Mouse (Mus musculus): ENCODE data around the gene Coro2a. TPM values are rescaled to one million over a fixed set of nuclear protein-coding genes. Genes with fewer than 3 reads are reported as not detected.

Gene Coro2a
- polyA plus RNA-seq, 1 experiment from 2014 or later: 2.7 TPM

GRCm38 (mm10) chr4:46566931-46567671 is 34.9 kb downstream of the Coro2a start:
- Histone ChIP-seq H3K27me3 (no peaks in the 10 kb centered on the region), H3K4me2 (no peak overlapping the region), H3K9ac (no peak overlapping the region), H3K27ac (no peak overlapping the region), H3K9me3 (no peaks in the 10 kb centered on the region), H3K4me3 (no peak overlapping the region), H3K36me3 (no peaks in the 10 kb centered on the region), H3K4me1 (peaks cover 4% of the 10 kb centered on the region; the same call in 1 of the 2 replicates)
- 78% methylated on average over 8 of the region's 8 CpGs for WGBS
- no peak for ATAC-seq (ENCODE audit: insufficient number of reproducible peaks, insufficient read depth, low FRiP score, low TSS enrichment, low read depth)

- Histone ChIP-seq H3K4me3 (no peak overlapping the region), H3K4me1 (peaks cover 4% of the 10 kb centered on the region; the same call in 1 of the 2 replicates), H3K4me2 (no peak overlapping the region), H3K27me3 (no peaks in the 10 kb centered on the region), H3K9ac (no peak overlapping the region), H3K27ac (no peak overlapping the region), H3K36me3 (no peaks in the 10 kb centered on the region), H3K9me3 (no peaks in the 10 kb centered on the region)
- no peak for ATAC-seq (ENCODE audit: insufficient number of reproducible peaks, insufficient read depth, low FRiP score, low TSS enrichment, low read depth)
- WGBS: 80% methylated on average over 4 of the region's 4 CpGs
Observed at GRCm38 (mm10) chr4:46565393-46565955, 36.5 kb downstream of the Coro2a start.

GRCm38 (mm10) chr4:46564247-46564646 is 37.8 kb downstream of the Coro2a start:
- 90% methylated on average over 4 of the region's 4 CpGs for WGBS
- no peak for ATAC-seq (ENCODE audit: insufficient number of reproducible peaks, insufficient read depth, low FRiP score, low TSS enrichment, low read depth)

GRCm38 (mm10) chr4:46563847-46564246 is 38.2 kb downstream of the Coro2a start:
- no peak for ATAC-seq (ENCODE audit: insufficient number of reproducible peaks, insufficient read depth, low FRiP score, low TSS enrichment, low read depth)
- no peaks in the 10 kb centered on the region for H3K36me3 ChIP-seq
- H3K9ac ChIP-seq: no peak overlapping the region
- H3K4me1 ChIP-seq: peaks cover 4% of the 10 kb centered on the region; the same call in 1 of the 2 replicates
- H3K27me3 ChIP-seq: no peaks in the 10 kb centered on the region
- no peak overlapping the region for H3K4me3 ChIP-seq
- no peaks in the 10 kb centered on the region for H3K9me3 ChIP-seq
- WGBS: 71% methylated on average over 10 of the region's 10 CpGs
- H3K27ac ChIP-seq: no peak overlapping the region
- H3K4me2 ChIP-seq: no peak overlapping the region

More at GRCm38 (mm10) chr4:46564247-46564646, 37.8 kb downstream of the Coro2a start:
- Histone ChIP-seq H3K4me2 (no peak overlapping the region), H3K9me3 (no peaks in the 10 kb centered on the region), H3K4me3 (no peak overlapping the region), H3K27ac (no peak overlapping the region), H3K36me3 (no peaks in the 10 kb centered on the region), H3K27me3 (no peaks in the 10 kb centered on the region), H3K9ac (no peak overlapping the region), H3K4me1 (peaks cover 4% of the 10 kb centered on the region; the same call in 1 of the 2 replicates)

DNA sequence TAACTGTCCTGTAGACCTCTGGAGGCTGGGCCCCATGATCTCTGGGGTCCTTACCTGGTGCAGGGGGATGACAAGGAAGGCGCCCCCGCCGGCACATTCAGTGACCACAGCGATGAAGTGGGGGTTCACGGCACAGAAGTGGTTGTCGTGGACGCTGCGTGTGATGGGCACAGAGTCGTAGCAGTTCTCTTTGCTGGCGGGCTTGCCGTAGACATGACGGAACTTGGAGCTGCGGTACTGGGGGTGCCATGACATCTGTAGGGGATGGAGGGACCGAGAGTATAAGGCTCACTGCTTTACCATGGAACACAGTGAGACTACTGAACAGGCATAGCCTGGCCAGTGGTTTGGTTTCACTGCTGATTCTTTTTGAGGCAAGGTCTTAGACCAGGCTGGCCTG is 39.2 kb downstream of the Coro2a start:
- WGBS: 93% methylated on average over 14 of the region's 14 CpGs
- H3K4me2 ChIP-seq: no peak overlapping the region
- no peaks in the 10 kb centered on the region for H3K27me3 ChIP-seq
- no peaks in the 10 kb centered on the region for H3K36me3 ChIP-seq
- H3K9ac ChIP-seq: no peak overlapping the region
- no peak overlapping the region for H3K4me3 ChIP-seq
- H3K27ac ChIP-seq: no peak overlapping the region
- no peaks in the 10 kb centered on the region for H3K9me3 ChIP-seq
- H3K4me1 ChIP-seq: peaks cover 4% of the 10 kb centered on the region; the same call in 1 of the 2 replicates
- ATAC-seq (ENCODE audit: insufficient number of reproducible peaks, insufficient read depth, low FRiP score, low TSS enrichment, low read depth): no peak

- Histone ChIP-seq H3K4me2 (no peak overlapping the region), H3K27me3 (no peaks in the 10 kb centered on the region), H3K27ac (no peak overlapping the region), H3K36me3 (no peaks in the 10 kb centered on the region), H3K4me3 (no peak overlapping the region), H3K9me3 (no peaks in the 10 kb centered on the region), H3K9ac (no peak overlapping the region), H3K4me1 (peaks cover 4% of the 10 kb centered on the region; the same call in 1 of the 2 replicates)
- no peak for ATAC-seq (ENCODE audit: insufficient number of reproducible peaks, insufficient read depth, low FRiP score, low TSS enrichment, low read depth)
- WGBS: 70% methylated on average over 5 of the region's 5 CpGs
Observed at GRCm38 (mm10) chr4:46562037-46562436, 40.0 kb downstream of the Coro2a start.

DNA sequence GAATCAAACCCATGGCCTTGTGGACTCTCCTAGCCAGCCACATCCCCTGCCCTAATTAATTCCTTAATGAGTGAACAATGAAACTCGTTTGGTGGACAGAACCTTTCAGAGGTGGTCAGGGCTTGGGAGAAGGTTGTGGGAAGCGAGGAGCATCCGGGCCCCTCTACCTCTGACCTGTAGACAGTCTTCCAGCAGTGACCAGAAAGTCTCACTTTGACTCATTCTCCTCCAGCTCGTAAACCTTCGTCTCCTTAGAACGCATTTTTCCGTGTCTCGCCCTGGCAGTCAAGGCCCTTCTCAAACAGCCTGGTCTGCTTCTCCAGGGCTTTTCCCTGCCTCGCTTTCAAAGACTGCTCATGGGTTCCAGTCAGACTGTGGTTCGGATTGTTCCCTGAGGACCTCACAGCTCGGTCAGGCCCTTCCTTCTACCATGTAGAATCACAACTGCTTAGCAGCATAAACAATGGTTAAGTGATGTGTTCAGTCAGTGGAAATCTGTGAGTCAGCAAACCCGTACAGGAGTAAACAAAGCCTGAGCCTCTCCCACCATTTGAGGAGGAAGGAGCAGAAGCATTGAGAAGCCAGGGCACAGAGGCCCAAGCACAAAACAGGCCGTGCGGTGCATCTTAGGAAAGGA is 41.8 kb downstream of the Coro2a start:
- Histone ChIP-seq H3K27ac (no peak overlapping the region), H3K4me3 (no peak overlapping the region), H3K36me3 (no peaks in the 10 kb centered on the region), H3K9ac (no peak overlapping the region), H3K9me3 (no peaks in the 10 kb centered on the region), H3K4me2 (no peak overlapping the region), H3K4me1 (peaks cover under 1% of the 10 kb centered on the region; the same call in 1 of the 2 replicates), H3K27me3 (no peaks in the 10 kb centered on the region)
- WGBS: 84% methylated on average over 14 of the region's 14 CpGs
- ATAC-seq (ENCODE audit: insufficient number of reproducible peaks, insufficient read depth, low FRiP score, low TSS enrichment, low read depth): no peak

- Histone ChIP-seq H3K36me3 (no peaks in the 10 kb centered on the region), H3K4me1 (no peaks in the 10 kb centered on the region), H3K27ac (no peak overlapping the region), H3K9me3 (no peaks in the 10 kb centered on the region), H3K4me2 (no peak overlapping the region), H3K4me3 (no peak overlapping the region), H3K27me3 (no peaks in the 10 kb centered on the region), H3K9ac (no peak overlapping the region)
- no peak for ATAC-seq (ENCODE audit: insufficient number of reproducible peaks, insufficient read depth, low FRiP score, low TSS enrichment, low read depth)
- 78% methylated on average over 22 of the region's 22 CpGs for WGBS
Observed at GRCm38 (mm10) chr4:46558672-46559667, 43.0 kb downstream of the Coro2a start.

GRCm38 (mm10) chr4:46556933-46557332 is 45.1 kb downstream of the Coro2a start:
- H3K4me3 ChIP-seq: no peak overlapping the region

GRCm38 (mm10) chr4:46555762-46556161 is 46.2 kb downstream of the Coro2a start:
- Histone ChIP-seq H3K36me3 (no peaks in the 10 kb centered on the region), H3K27me3 (no peaks in the 10 kb centered on the region), H3K4me1 (no peaks in the 10 kb centered on the region), H3K27ac (no peak overlapping the region), H3K4me2 (no peak overlapping the region), H3K9ac (no peak overlapping the region), H3K9me3 (no peaks in the 10 kb centered on the region), H3K4me3 (no peak overlapping the region)
- WGBS: 80% methylated on average over 9 of the region's 9 CpGs
- ATAC-seq (ENCODE audit: insufficient number of reproducible peaks, insufficient read depth, low FRiP score, low TSS enrichment, low read depth): no peak

More at GRCm38 (mm10) chr4:46556933-46557332, 45.1 kb downstream of the Coro2a start:
- ATAC-seq (ENCODE audit: insufficient number of reproducible peaks, insufficient read depth, low FRiP score, low TSS enrichment, low read depth): no peak
- no peak overlapping the region for H3K27ac ChIP-seq
- 81% methylated on average over 3 of the region's 3 CpGs for WGBS
- no peak overlapping the region for H3K4me2 ChIP-seq
- no peaks in the 10 kb centered on the region for H3K27me3 ChIP-seq
- no peak overlapping the region for H3K9ac ChIP-seq
- no peaks in the 10 kb centered on the region for H3K4me1 ChIP-seq
- H3K36me3 ChIP-seq: no peaks in the 10 kb centered on the region
- no peaks in the 10 kb centered on the region for H3K9me3 ChIP-seq

Measured in embryonic facial prominence, embryonic 13.5 days (tissue).